Mouse (Mus musculus): Measurements from ENCODE around the gene Klhdc10. TPM values are rescaled to one million over a fixed set of nuclear protein-coding genes. Genes with fewer than 3 reads are reported as not detected.
A peak's percentile ranks its signal among the peaks of the same experiment; 100 is the strongest.

The Klhdc10 gene
- polyA plus RNA-seq, 1 experiment from 2014 or later, result 49.2 TPM

- Histone ChIP-seq H3K27me3 (ENCODE audit: low read depth, poor library complexity, severe bottlenecking) (no peaks in the 10 kb centered on the region), H3K4me1 (peaks cover 68% of the 10 kb centered on the region), H3K27ac (peak overlapping the region; percentile 99), H3K4me3 (peak overlapping the region; percentile 48), H3K9me3 (replicated peaks) (no peaks in the 10 kb centered on the region), H3K36me3 (peaks cover 10% of the 10 kb centered on the region)
- peak; percentile 90 for DNase-seq (ENCODE audit: low spot score)
- 17% methylated on average over 19 of the region's 19 CpGs for WGBS
Observed at GRCm38 (mm10) chr6:30460750-30461446, 59.2 kb downstream of the Klhdc10 start.

GRCm38 (mm10) chr6:30461755-30462344 is 60.2 kb downstream of the Klhdc10 start:
- no peaks in the 10 kb centered on the region for H3K27me3 ChIP-seq (ENCODE audit: low read depth, poor library complexity, severe bottlenecking)
- peaks cover 78% of the 10 kb centered on the region for H3K4me1 ChIP-seq
- no peaks in the 10 kb centered on the region for H3K9me3 ChIP-seq (replicated peaks)
- 84% methylated on average over 13 of the region's 13 CpGs for WGBS
- H3K36me3 ChIP-seq, result peaks cover 4% of the 10 kb centered on the region; the same call in 1 of the 2 replicates
- H3K4me3 ChIP-seq, result peak overlapping the region; percentile 48; the same call in 1 of the 2 replicates
- no peak for DNase-seq (ENCODE audit: low spot score)
- peak overlapping the region; percentile 99 for H3K27ac ChIP-seq

GRCm38 (mm10) chr6:30462822-30463221 is 61.2 kb downstream of the Klhdc10 start:
- H3K9me3 ChIP-seq (replicated peaks), result no peaks in the 10 kb centered on the region
- H3K36me3 ChIP-seq, result no peaks in the 10 kb centered on the region
- H3K4me3 ChIP-seq, result no peak overlapping the region
- H3K4me1 ChIP-seq, result peaks cover 87% of the 10 kb centered on the region
- WGBS, result 6% methylated on average over 7 of the region's 7 CpGs
- H3K27ac ChIP-seq, result peak overlapping the region; percentile 99
- peak; percentile 47 for DNase-seq (ENCODE audit: low spot score)
- no peaks in the 10 kb centered on the region for H3K27me3 ChIP-seq (ENCODE audit: low read depth, poor library complexity, severe bottlenecking)

GRCm38 (mm10) chr6:30465586-30465985 is 63.9 kb downstream of the Klhdc10 start:
- Histone ChIP-seq H3K4me3 (no peak overlapping the region), H3K27ac (0 out of 2 replicates have a peak overlapping the region, but pooled peaks have one; percentile 73), H3K4me1 (peaks cover 86% of the 10 kb centered on the region), H3K27me3 (ENCODE audit: low read depth, poor library complexity, severe bottlenecking) (no peaks in the 10 kb centered on the region), H3K9me3 (replicated peaks) (no peaks in the 10 kb centered on the region), H3K36me3 (no peaks in the 10 kb centered on the region)
- WGBS, result 85% methylated on average over 11 of the region's 11 CpGs
- DNase-seq (ENCODE audit: low spot score), result no peak

- Histone ChIP-seq H3K27ac (peak overlapping the region; percentile 73), H3K9me3 (replicated peaks) (no peaks in the 10 kb centered on the region)
- WGBS, result 73% methylated on average over 1 of the region's 1 CpGs
Observed at GRCm38 (mm10) chr6:30468058-30468457, 66.4 kb downstream of the Klhdc10 start.

GRCm38 (mm10) chr6:30468684-30469083 is 67.0 kb downstream of the Klhdc10 start:
- Histone ChIP-seq H3K4me1 (peaks cover 55% of the 10 kb centered on the region), H3K9me3 (replicated peaks) (no peaks in the 10 kb centered on the region), H3K27me3 (ENCODE audit: low read depth, poor library complexity, severe bottlenecking) (no peaks in the 10 kb centered on the region), H3K27ac (peak overlapping the region; percentile 72), H3K4me3 (no peak overlapping the region), H3K36me3 (no peaks in the 10 kb centered on the region)
- no peak for DNase-seq (ENCODE audit: low spot score)
- WGBS, result 59% methylated on average over 12 of the region's 12 CpGs

More at GRCm38 (mm10) chr6:30468058-30468457, 66.4 kb downstream of the Klhdc10 start:
- Histone ChIP-seq H3K27me3 (ENCODE audit: low read depth, poor library complexity, severe bottlenecking) (no peaks in the 10 kb centered on the region), H3K36me3 (no peaks in the 10 kb centered on the region), H3K4me1 (peaks cover 61% of the 10 kb centered on the region), H3K4me3 (no peak overlapping the region)
- DNase-seq (ENCODE audit: low spot score), result no peak

GRCm38 (mm10) chr6:30469370-30469769 is 67.7 kb downstream of the Klhdc10 start:
- peak overlapping the region; percentile 72 for H3K27ac ChIP-seq
- H3K27me3 ChIP-seq (ENCODE audit: low read depth, poor library complexity, severe bottlenecking), result no peaks in the 10 kb centered on the region
- DNase-seq (ENCODE audit: low spot score), result no peak
- H3K4me3 ChIP-seq, result no peak overlapping the region
- no peaks in the 10 kb centered on the region for H3K9me3 ChIP-seq (replicated peaks)
- H3K4me1 ChIP-seq, result peaks cover 48% of the 10 kb centered on the region
- 94% methylated on average over 12 of the region's 12 CpGs for WGBS
- H3K36me3 ChIP-seq, result no peaks in the 10 kb centered on the region

GRCm38 (mm10) chr6:30471706-30472105 is 70.0 kb downstream of the Klhdc10 start:
- Histone ChIP-seq H3K9me3 (replicated peaks) (no peaks in the 10 kb centered on the region), H3K27me3 (ENCODE audit: low read depth, poor library complexity, severe bottlenecking) (no peaks in the 10 kb centered on the region), H3K36me3 (peaks cover 8% of the 10 kb centered on the region), H3K4me3 (no peak overlapping the region), H3K27ac (0 out of 2 replicates have a peak overlapping the region, but pooled peaks have one; percentile 37), H3K4me1 (peaks cover 36% of the 10 kb centered on the region)
- no peak for DNase-seq (ENCODE audit: low spot score)
- WGBS, result 80% methylated on average over 3 of the region's 3 CpGs

- WGBS, result 70% methylated on average over 10 of the region's 10 CpGs
- Histone ChIP-seq H3K4me3 (no peak overlapping the region), H3K9me3 (replicated peaks) (no peaks in the 10 kb centered on the region), H3K4me1 (peaks cover 7% of the 10 kb centered on the region; the same call in 1 of the 2 replicates), H3K27me3 (ENCODE audit: low read depth, poor library complexity, severe bottlenecking) (no peaks in the 10 kb centered on the region), H3K36me3 (peaks cover 53% of the 10 kb centered on the region), H3K27ac (no peak overlapping the region)
- DNase-seq (ENCODE audit: low spot score), result no peak
Observed at GRCm38 (mm10) chr6:30476025-30476765, 74.5 kb downstream of the Klhdc10 start.

- Histone ChIP-seq H3K9me3 (replicated peaks) (no peaks in the 10 kb centered on the region), H3K27ac (no peak overlapping the region), H3K27me3 (ENCODE audit: low read depth, poor library complexity, severe bottlenecking) (no peaks in the 10 kb centered on the region), H3K4me1 (peaks cover 7% of the 10 kb centered on the region; the same call in 1 of the 2 replicates), H3K4me3 (no peak overlapping the region), H3K36me3 (peaks cover 63% of the 10 kb centered on the region)
- 90% methylated on average over 8 of the region's 8 CpGs for WGBS
- DNase-seq (ENCODE audit: low spot score), result no peak
Observed at GRCm38 (mm10) chr6:30477210-30477714, 75.6 kb downstream of the Klhdc10 start.

GRCm38 (mm10) chr6:30477784-30478183 is 76.1 kb downstream of the Klhdc10 start:
- DNase-seq (ENCODE audit: low spot score), result no peak
- Histone ChIP-seq H3K36me3 (peaks cover 68% of the 10 kb centered on the region), H3K27me3 (ENCODE audit: low read depth, poor library complexity, severe bottlenecking) (no peaks in the 10 kb centered on the region), H3K9me3 (replicated peaks) (no peaks in the 10 kb centered on the region), H3K4me3 (no peak overlapping the region), H3K4me1 (peaks cover 7% of the 10 kb centered on the region; the same call in 1 of the 2 replicates), H3K27ac (no peak overlapping the region)
- 89% methylated on average over 6 of the region's 6 CpGs for WGBS

GRCm38 (mm10) chr6:30479418-30479817 is 77.8 kb downstream of the Klhdc10 start:
- H3K36me3 ChIP-seq, result peaks cover 85% of the 10 kb centered on the region
- H3K4me1 ChIP-seq, result peaks cover 7% of the 10 kb centered on the region; the same call in 1 of the 2 replicates
- no peak for DNase-seq (ENCODE audit: low spot score)
- H3K9me3 ChIP-seq (replicated peaks), result no peaks in the 10 kb centered on the region
- H3K4me3 ChIP-seq, result no peak overlapping the region
- WGBS, result 95% methylated on average over 3 of the region's 3 CpGs
- H3K27me3 ChIP-seq (ENCODE audit: low read depth, poor library complexity, severe bottlenecking), result no peaks in the 10 kb centered on the region
- H3K27ac ChIP-seq, result no peak overlapping the region
